Mouse (Mus musculus) frontal cortex, adult 2 months (tissue): ENCODE measurements around the gene Cyb561d1. TPM values are rescaled to one million over a fixed set of nuclear protein-coding genes. Genes with fewer than 3 reads are reported as not detected.

Source experiments
- DNase-seq, 2 experiments: peaks; one replicate each; pipeline ENCODE4 v3.0.0; 2022; ENCODE audit warnings: low spot score in 1 of 2; ENCODE audit errors: extremely low spot score in 1 of 2
- polyA plus RNA-seq: library from polyadenylated mRNA; depleted of rRNA; stranded (reverse); fragments of >200 nt; gene quantifications from 2 replicates; pipeline ENCODE4 v1.2.3, GENCODE M21; 2012; rRNA removed

The Cyb561d1 gene
- polyA plus RNA-seq, 1 experiment: 19.3 TPM

GRCm38 (mm10) chr3:108174672-108175531 is 26.1 kb downstream of the Cyb561d1 start:
- DNase-seq: peak; percentile 72 to 85

GRCm38 (mm10) chr3:108169199-108169598 is 31.8 kb downstream of the Cyb561d1 start:
- DNase-seq: no peak

- DNase-seq: no peak
These were observed 33.5 kb downstream of the Cyb561d1 start for GRCm38 (mm10) chr3:108167499-108167898.

DNA sequence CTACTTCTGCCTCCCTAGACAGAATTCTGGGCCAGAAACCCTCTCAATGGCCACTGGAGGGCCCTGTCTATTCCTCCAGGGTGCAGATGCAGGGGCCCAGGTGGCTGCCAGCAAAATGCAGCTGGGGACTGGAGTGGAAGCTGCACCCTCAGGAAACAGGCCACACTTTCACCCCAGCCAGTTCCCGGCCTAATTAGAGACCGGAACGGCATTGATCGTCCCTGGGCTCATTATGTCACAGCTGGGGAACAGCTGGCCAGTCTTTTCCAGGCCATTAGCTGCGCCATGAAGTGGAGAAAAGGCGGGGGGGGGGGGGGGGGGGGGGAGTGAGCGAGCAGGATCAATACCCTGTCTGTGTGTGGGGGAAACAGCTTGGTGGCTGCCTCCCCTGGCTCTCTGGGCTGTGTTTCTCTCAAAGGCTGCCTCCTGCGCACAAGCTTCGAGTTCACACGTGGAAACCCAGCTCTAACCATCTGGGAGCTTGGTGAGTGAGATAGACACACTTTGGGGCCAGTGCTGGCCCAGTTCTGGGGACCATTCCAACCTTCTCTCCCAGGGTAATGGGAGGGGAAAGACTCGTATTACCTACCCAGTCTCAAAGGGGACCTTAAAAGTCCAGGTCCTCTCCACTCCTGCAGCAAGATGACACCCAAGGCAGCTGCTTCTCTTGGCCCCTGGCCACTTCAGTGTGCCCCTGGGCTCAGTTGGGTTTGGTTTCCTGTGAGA is 34.4 kb downstream of the Cyb561d1 start:
- DNase-seq: peak in 1 of 2 experiments; percentile 65

DNA sequence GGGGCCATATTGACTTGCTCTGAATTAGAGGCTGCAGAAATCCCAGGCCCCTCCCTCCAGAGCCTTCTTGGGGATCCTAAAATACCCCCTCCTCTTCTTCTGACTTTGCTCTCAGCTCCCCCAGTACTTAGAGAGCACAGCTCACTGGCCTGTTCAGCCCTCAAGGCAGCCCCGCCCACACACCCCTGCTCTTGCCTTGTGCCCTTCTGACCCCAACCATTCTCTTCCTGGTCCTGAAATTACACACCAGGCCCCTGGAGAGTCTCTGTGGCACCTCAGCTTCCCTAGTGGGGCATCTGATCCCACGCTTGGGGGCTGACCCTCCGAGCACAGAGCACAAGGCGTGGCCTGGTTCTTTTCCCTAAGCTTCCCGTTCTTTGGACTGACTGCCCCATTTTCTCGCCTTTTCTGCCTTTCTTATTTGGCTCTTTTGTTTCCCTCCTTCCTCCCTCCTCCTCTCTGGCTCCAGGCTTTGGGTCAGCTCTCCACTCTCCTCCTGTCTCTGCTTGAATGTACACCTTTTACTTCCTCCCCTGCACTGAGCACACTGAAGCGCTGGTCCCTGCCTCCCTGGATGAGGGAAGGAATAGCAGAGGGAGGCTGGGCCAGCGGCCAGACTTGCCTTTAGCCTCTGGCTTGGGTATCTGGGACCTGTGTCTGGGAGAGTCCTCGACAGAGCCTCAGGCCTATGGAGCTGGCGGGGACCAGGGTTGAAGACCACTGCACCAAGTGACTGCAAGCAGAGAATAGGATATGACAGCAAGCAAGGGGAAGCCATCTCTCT is 35.3 kb downstream of the Cyb561d1 start:
- DNase-seq: no peak

GRCm38 (mm10) chr3:108164807-108165206 is 36.2 kb downstream of the Cyb561d1 start:
- DNase-seq: peak; percentile 76 to 96

DNA sequence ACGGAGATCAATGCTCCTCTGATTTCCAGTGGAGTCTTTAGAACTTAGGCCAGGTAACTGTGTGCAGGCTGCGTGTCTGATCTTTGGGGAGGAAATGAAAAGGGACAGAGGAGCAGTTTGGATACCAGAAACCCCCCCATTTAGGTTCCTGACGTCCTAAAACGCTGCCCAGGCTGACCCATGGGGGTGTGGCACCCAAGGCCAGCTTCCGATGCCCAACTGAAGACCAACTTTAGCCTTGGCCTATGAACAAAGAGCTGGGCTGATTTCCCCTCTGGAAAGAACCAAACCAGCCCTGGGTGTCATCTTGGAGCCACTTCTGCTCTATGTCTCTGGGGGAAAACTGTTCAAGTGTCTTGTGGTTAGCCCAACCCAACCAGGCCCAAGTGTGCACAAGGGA is 36.9 kb downstream of the Cyb561d1 start:
- no peak for DNase-seq

DNA sequence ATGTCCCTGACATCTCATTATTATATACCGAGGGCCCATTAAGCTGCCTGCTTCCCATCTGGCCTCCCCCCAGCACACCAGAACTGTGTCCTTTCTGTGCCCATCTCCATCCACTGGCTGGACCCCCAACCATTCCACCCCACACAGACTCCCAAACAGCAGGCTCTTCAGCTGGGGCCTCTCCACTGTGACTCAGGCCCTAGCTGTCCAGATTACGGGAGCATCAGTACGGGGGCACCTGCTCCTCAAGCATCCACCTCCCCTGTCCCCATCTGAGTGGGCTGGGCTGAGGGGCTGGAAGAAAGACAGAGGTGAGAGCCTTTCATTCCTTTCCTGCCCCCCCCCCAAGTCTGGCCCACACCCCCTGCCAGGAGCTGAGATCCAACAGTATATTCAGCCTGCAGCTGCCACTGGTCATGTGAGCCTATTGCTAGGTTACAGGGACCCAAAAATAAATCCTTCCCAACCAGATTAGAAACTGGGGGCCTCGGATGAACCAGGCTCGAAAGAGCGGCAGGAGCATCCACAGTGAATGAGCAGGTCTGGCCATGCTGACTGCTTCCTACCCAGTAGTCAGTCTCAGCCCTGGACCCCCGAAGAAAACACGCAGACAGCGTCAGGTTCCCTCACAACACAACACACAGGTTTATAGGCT is 42.5 kb downstream of the Cyb561d1 start:
- DNase-seq: peak; percentile 78 to 83

- DNase-seq: peak; percentile 75 to 85
These were observed 46.4 kb downstream of the Cyb561d1 start, which contains the start of gene Gpr61 for GRCm38 (mm10) chr3:108154656-108155055. Gpr61 (minus strand) TSS chr3:108154882.

- no peak for DNase-seq
These were observed 48.7 kb downstream of the Cyb561d1 start for GRCm38 (mm10) chr3:108152290-108152689.

GRCm38 (mm10) chr3:108147386-108148235 is 53.4 kb downstream of the Cyb561d1 start:
- DNase-seq: peak; percentile 83 to 95

GRCm38 (mm10) chr3:108146671-108147070 is 54.3 kb downstream of the Cyb561d1 start:
- no peak for DNase-seq

Other genes starting within 250 kb of the Cyb561d1 start
- gene Gstm3, start 231.9 kb downstream of the Cyb561d1 start, polyA plus RNA-seq: not detected in 2 replicates
- 6.3 and 8.0 TPM in 2 replicates for gene Gstm2, start 214.8 kb downstream of the Cyb561d1 start, polyA plus RNA-seq
- 345 and 428 TPM in 2 replicates for gene Gstm1, start 183.2 kb downstream of the Cyb561d1 start, polyA plus RNA-seq
- gene Gstm4, start 156.3 kb downstream of the Cyb561d1 start, polyA plus RNA-seq: 12.7 and 15.0 TPM in 2 replicates
- gene Ampd2, start 114.6 kb downstream of the Cyb561d1 start, polyA plus RNA-seq: 188 and 230 TPM in 2 replicates
- gene Gnat2, start 108.4 kb downstream of the Cyb561d1 start, polyA plus RNA-seq: 0.53 and 0.58 TPM in 2 replicates
- gene Gnai3, start 55.1 kb downstream of the Cyb561d1 start, polyA plus RNA-seq: 37.3 and 37.5 TPM in 2 replicates
- gene Gpr61, start 46.3 kb downstream of the Cyb561d1 start, polyA plus RNA-seq: 15.0 and 15.1 TPM in 2 replicates
- gene Amigo1, start 14.9 kb downstream of the Cyb561d1 start, polyA plus RNA-seq: 62.1 and 62.6 TPM in 2 replicates
- gene Atxn7l2, start 9.7 kb upstream of the Cyb561d1 start, polyA plus RNA-seq: 42.7 and 44.0 TPM in 2 replicates
- 1.8 and 1.9 TPM in 2 replicates for gene Sypl2, start 25.4 kb upstream of the Cyb561d1 start, polyA plus RNA-seq
- gene Psma5, start 55.7 kb upstream of the Cyb561d1 start, polyA plus RNA-seq: 98.0 and 117 TPM in 2 replicates
- 157 and 166 TPM in 2 replicates for gene Sort1, start 82.9 kb upstream of the Cyb561d1 start, polyA plus RNA-seq
- 0.06 TPM in 1 of 2 replicates, not detected in the other for gene Mybphl, start 163.7 kb upstream of the Cyb561d1 start, polyA plus RNA-seq
- 11.7 and 14.6 TPM in 2 replicates for gene Psrc1, start 182.6 kb upstream of the Cyb561d1 start, polyA plus RNA-seq
- gene Celsr2, start 214.3 kb upstream of the Cyb561d1 start, polyA plus RNA-seq: 63.6 TPM in 2 replicates
- 202 and 203 TPM in 2 replicates for gene Sars, start 244.0 kb upstream of the Cyb561d1 start, polyA plus RNA-seq